Mouse (Mus musculus) embryonic facial prominence, embryonic 10.5 days (tissue): ENCODE data around the gene Ptges. TPM values are rescaled to one million over a fixed set of nuclear protein-coding genes. Genes with fewer than 3 reads are reported as not detected.

Source experiments
- DNase-seq: peaks from one replicate; pipeline ENCODE4 v3.0.0-alpha.2; 2017; ENCODE audit warnings: low spot score
- H3K27ac ChIP-seq: fragments of 300-500 bp; sonication (generic); replicated peaks from 2 replicates; pipeline ENCODE4 v1.5.1; 2016; ENCODE audit warnings: mild to moderate bottlenecking
- H3K27me3 ChIP-seq: fragments of 300-500 bp; sonication (generic); replicated peaks from 2 replicates; pipeline ENCODE4 v1.6.1; 2016; ENCODE audit warnings: low read depth, mild to moderate bottlenecking; ENCODE audit not compliant: poor library complexity, severe bottlenecking
- H3K36me3 ChIP-seq: fragments of 300-500 bp; sonication (generic); replicated peaks from 2 replicates; pipeline ENCODE4 v1.6.1; 2016; ENCODE audit warnings: mild to moderate bottlenecking, moderate library complexity
- H3K4me1 ChIP-seq: fragments of 300-500 bp; sonication (generic); 2 replicates; pipeline ENCODE4 v1.6.1; 2016
- H3K4me3 ChIP-seq: fragments of 300-500 bp; sonication (generic); 2 replicates; pipeline ENCODE4 v1.5.1; 2016; ENCODE audit warnings: mild to moderate bottlenecking, moderate library complexity
- H3K9me3 ChIP-seq: fragments of 300-500 bp; sonication (generic); 2 replicates; pipeline ENCODE4 v1.6.1; 2016; ENCODE audit warnings: mild to moderate bottlenecking
- WGBS: fragments of 180-500 bp; shearing (Covaris S2); methylation state at CpG from one replicate; pipeline ENCODE4 v1.1.7; 2016; 5-methylcytosine and 5-hydroxymethylcytosine counted together
- polyA plus RNA-seq: library from polyadenylated mRNA; unstranded; fragments of >200 nt; fragmentation: Nextera tagmentation; extraction: Ambion mirVana; gene quantifications from 2 replicates; pipeline ENCODE4 v1.2.1, GENCODE M21; 2016

Gene Ptges
- polyA plus RNA-seq, 1 experiment from 2014 or later: 10.2 TPM

GRCm38 (mm10) chr2:30905906-30906305 is 23.8 kb downstream of the Ptges start:
- Histone ChIP-seq H3K36me3 (0 out of 2 replicates have a peak, but pooled peaks cover 1% of the 10 kb centered on the region), H3K27me3 (peaks cover 37% of the 10 kb centered on the region), H3K4me3 (no peak overlapping the region), H3K9me3 (no peaks in the 10 kb centered on the region), H3K27ac (no peak overlapping the region), H3K4me1 (peaks cover 37% of the 10 kb centered on the region)
- DNase-seq: no peak
- 78% methylated on average over 8 of the region's 8 CpGs for WGBS

GRCm38 (mm10) chr2:30904991-30905390 is 24.7 kb downstream of the Ptges start:
- DNase-seq: no peak
- H3K27ac ChIP-seq: no peak overlapping the region
- WGBS: 86% methylated on average over 7 of the region's 7 CpGs

GRCm38 (mm10) chr2:30904231-30904630 is 25.4 kb downstream of the Ptges start:
- no peak for DNase-seq
- Histone ChIP-seq H3K27ac (no peak overlapping the region), H3K9me3 (no peaks in the 10 kb centered on the region), H3K4me1 (peaks cover 33% of the 10 kb centered on the region), H3K4me3 (no peak overlapping the region), H3K27me3 (peaks cover 40% of the 10 kb centered on the region), H3K36me3 (0 out of 2 replicates have a peak, but pooled peaks cover 8% of the 10 kb centered on the region)
- WGBS: 88% methylated on average over 6 of the region's 6 CpGs

More at GRCm38 (mm10) chr2:30904991-30905390, 24.7 kb downstream of the Ptges start:
- Histone ChIP-seq H3K27me3 (peaks cover 40% of the 10 kb centered on the region), H3K9me3 (no peaks in the 10 kb centered on the region), H3K36me3 (0 out of 2 replicates have a peak, but pooled peaks cover 4% of the 10 kb centered on the region), H3K4me1 (peaks cover 38% of the 10 kb centered on the region), H3K4me3 (no peak overlapping the region)

GRCm38 (mm10) chr2:30902726-30903722 is 26.6 kb downstream of the Ptges start:
- DNase-seq: peak; percentile 75
- Histone ChIP-seq H3K9me3 (no peaks in the 10 kb centered on the region), H3K4me1 (peaks cover 35% of the 10 kb centered on the region), H3K36me3 (0 out of 2 replicates have a peak, but pooled peaks cover 8% of the 10 kb centered on the region), H3K27me3 (peaks cover 40% of the 10 kb centered on the region), H3K27ac (peak overlapping the region; percentile 74), H3K4me3 (peak overlapping the region; percentile 66)
- 10% methylated on average over 37 of the region's 37 CpGs for WGBS

GRCm38 (mm10) chr2:30902256-30902655 is 27.4 kb downstream of the Ptges start:
- WGBS: 25% methylated on average over 8 of the region's 8 CpGs
- Histone ChIP-seq H3K9me3 (no peaks in the 10 kb centered on the region), H3K27me3 (peaks cover 40% of the 10 kb centered on the region), H3K27ac (peak overlapping the region; percentile 74), H3K36me3 (0 out of 2 replicates have a peak, but pooled peaks cover 8% of the 10 kb centered on the region), H3K4me1 (peaks cover 43% of the 10 kb centered on the region), H3K4me3 (peak overlapping the region; percentile 66)
- no peak for DNase-seq

GRCm38 (mm10) chr2:30901646-30902160 is 28.0 kb downstream of the Ptges start:
- Histone ChIP-seq H3K4me1 (peaks cover 47% of the 10 kb centered on the region), H3K9me3 (no peaks in the 10 kb centered on the region), H3K27ac (peak overlapping the region; percentile 57), H3K27me3 (peaks cover 40% of the 10 kb centered on the region), H3K36me3 (0 out of 2 replicates have a peak, but pooled peaks cover 8% of the 10 kb centered on the region), H3K4me3 (peak overlapping the region; percentile 66)
- no peak for DNase-seq
- WGBS: 57% methylated on average over 6 of the region's 6 CpGs

- no peak overlapping the region for H3K27ac ChIP-seq
- no peak for DNase-seq
- 0 out of 2 replicates have a peak, but pooled peaks cover 8% of the 10 kb centered on the region for H3K36me3 ChIP-seq
- H3K4me3 ChIP-seq: no peak overlapping the region
- H3K27me3 ChIP-seq: peaks cover 33% of the 10 kb centered on the region
- H3K4me1 ChIP-seq: peaks cover 51% of the 10 kb centered on the region
- 92% methylated on average over 14 of the region's 14 CpGs for WGBS
- no peaks in the 10 kb centered on the region for H3K9me3 ChIP-seq
Measured at GRCm38 (mm10) chr2:30899397-30900069, 30.1 kb downstream of the Ptges start.

GRCm38 (mm10) chr2:30897291-30897690 is 32.4 kb downstream of the Ptges start:
- Histone ChIP-seq H3K4me3 (no peak overlapping the region), H3K4me1 (peaks cover 53% of the 10 kb centered on the region), H3K36me3 (peaks cover 11% of the 10 kb centered on the region), H3K27me3 (peaks cover 23% of the 10 kb centered on the region), H3K27ac (peak overlapping the region; percentile 54), H3K9me3 (no peaks in the 10 kb centered on the region)
- 38% methylated on average over 6 of the region's 6 CpGs for WGBS
- no peak for DNase-seq

- no peak for DNase-seq
- Histone ChIP-seq H3K27me3 (peaks cover 7% of the 10 kb centered on the region; the same call in 1 of the 2 replicates), H3K4me3 (no peak overlapping the region), H3K27ac (no peak overlapping the region), H3K9me3 (no peaks in the 10 kb centered on the region), H3K4me1 (peaks cover 52% of the 10 kb centered on the region), H3K36me3 (peaks cover 4% of the 10 kb centered on the region)
- 84% methylated on average over 7 of the region's 7 CpGs for WGBS
Measured at GRCm38 (mm10) chr2:30893946-30894345, 35.7 kb downstream of the Ptges start.

GRCm38 (mm10) chr2:30893399-30893798 is 36.3 kb downstream of the Ptges start:
- H3K4me3 ChIP-seq: no peak overlapping the region
- peaks cover 4% of the 10 kb centered on the region for H3K36me3 ChIP-seq
- peaks cover 52% of the 10 kb centered on the region for H3K4me1 ChIP-seq
- no peaks in the 10 kb centered on the region for H3K9me3 ChIP-seq
- peaks cover 7% of the 10 kb centered on the region; the same call in 1 of the 2 replicates for H3K27me3 ChIP-seq
- peak overlapping the region; percentile 45; the same call in 1 of the 2 replicates for H3K27ac ChIP-seq
- DNase-seq: no peak
- 26% methylated on average over 6 of the region's 6 CpGs for WGBS

- Histone ChIP-seq H3K27ac (no peak overlapping the region; the same call in 1 of the 2 replicates), H3K27me3 (peaks cover 7% of the 10 kb centered on the region; the same call in 1 of the 2 replicates), H3K36me3 (peaks cover 10% of the 10 kb centered on the region), H3K4me3 (no peak overlapping the region), H3K9me3 (no peaks in the 10 kb centered on the region), H3K4me1 (peaks cover 44% of the 10 kb centered on the region)
- peak; percentile 71 for DNase-seq
- 10% methylated on average over 3 of the region's 3 CpGs for WGBS
Measured at GRCm38 (mm10) chr2:30891002-30891401, 38.7 kb downstream of the Ptges start.
